Mouse (Mus musculus) neural tube, embryonic 12.5 days (tissue): ENCODE measurements at regions not wholly inside any gene's neighbourhood (a gene's known extent, or its start where the extent isn't known, plus 50 kb on each side); places are given as distances from the start of the nearest gene placed in this dataset.
A peak's percentile ranks its signal among the peaks of the same experiment; 100 is the strongest.

Experiments
- ATAC-seq: fragments of 200-750 bp; cut with Nextera tagmentation; 2 replicates; pipeline ENCODE4 v1.8.0; 2017; ENCODE audit warnings: low read depth, mild to moderate bottlenecking, moderate TSS enrichment, moderate library complexity; ENCODE audit not compliant: low FRiP score
- H3K27ac ChIP-seq: fragments of 300-500 bp; sonication (generic); 2 replicates; pipeline ENCODE4 v1.5.1; 2016
- H3K27me3 ChIP-seq: fragments of 300-500 bp; sonication (generic); replicated peaks from 2 replicates; pipeline ENCODE4 v1.6.1; 2016; ENCODE audit warnings: mild to moderate bottlenecking
- H3K36me3 ChIP-seq: fragments of 300-500 bp; sonication (generic); 2 replicates; pipeline ENCODE4 v1.6.1; 2016; ENCODE audit warnings: mild to moderate bottlenecking
- H3K4me1 ChIP-seq: fragments of 300-500 bp; sonication (generic); 2 replicates; pipeline ENCODE4 v1.6.1; 2016
- H3K4me2 ChIP-seq: fragments of 300-500 bp; sonication (generic); replicated peaks from 2 replicates; pipeline ENCODE4 v1.6.1; 2016; ENCODE audit warnings: mild to moderate bottlenecking
- H3K4me3 ChIP-seq: fragments of 300-500 bp; sonication (generic); 2 replicates; pipeline ENCODE4 v1.5.1; 2016
- H3K9ac ChIP-seq: fragments of 300-500 bp; sonication (generic); 2 replicates; pipeline ENCODE4 v1.6.1; 2016; ENCODE audit warnings: mild to moderate bottlenecking
- H3K9me3 ChIP-seq: fragments of 300-500 bp; sonication (generic); 2 replicates; pipeline ENCODE4 v1.6.1; 2016; ENCODE audit warnings: mild to moderate bottlenecking
- WGBS: fragments of 180-500 bp; shearing (Covaris S2); methylation state at CpG from one replicate; pipeline ENCODE4 v1.1.7; 2016; 5-methylcytosine and 5-hydroxymethylcytosine counted together

- H3K4me3 ChIP-seq = no peak overlapping the region
- no peaks in the 10 kb centered on the region for H3K4me1 ChIP-seq
- H3K4me2 ChIP-seq = no peak overlapping the region
- H3K27ac ChIP-seq = no peak overlapping the region
- H3K27me3 ChIP-seq = no peaks in the 10 kb centered on the region
- H3K9me3 ChIP-seq = no peaks in the 10 kb centered on the region
- WGBS = 85% methylated on average over 2 of the region's 2 CpGs
- ATAC-seq = no peak
- H3K9ac ChIP-seq = no peak overlapping the region
- H3K36me3 ChIP-seq = no peaks in the 10 kb centered on the region
These were observed 160.8 kb downstream of the Wdr20rt start for GRCm38 (mm10) chr12:65386005-65386645.

- no peaks in the 10 kb centered on the region for H3K4me1 ChIP-seq
- no peaks in the 10 kb centered on the region for H3K27me3 ChIP-seq
- H3K4me3 ChIP-seq = no peak overlapping the region
- no peaks in the 10 kb centered on the region for H3K9me3 ChIP-seq
- H3K4me2 ChIP-seq = no peak overlapping the region
- ATAC-seq = no peak
- no peak overlapping the region for H3K27ac ChIP-seq
- no peak overlapping the region for H3K9ac ChIP-seq
- no peaks in the 10 kb centered on the region for H3K36me3 ChIP-seq
These were observed 161.7 kb downstream of the Wdr20rt start for GRCm38 (mm10) chr12:65387042-65387441.

- ATAC-seq = no peak
- WGBS = 34% methylated on average over 2 of the region's 2 CpGs
- Histone ChIP-seq H3K9me3 (no peaks in the 10 kb centered on the region), H3K36me3 (no peaks in the 10 kb centered on the region), H3K4me2 (no peak overlapping the region), H3K9ac (no peak overlapping the region), H3K4me3 (no peak overlapping the region), H3K27me3 (no peaks in the 10 kb centered on the region), H3K27ac (no peak overlapping the region), H3K4me1 (no peaks in the 10 kb centered on the region)
These were observed 164.2 kb downstream of the Wdr20rt start for GRCm38 (mm10) chr12:65389512-65389911.

- H3K4me2 ChIP-seq = no peak overlapping the region
- H3K36me3 ChIP-seq = no peaks in the 10 kb centered on the region
- H3K27me3 ChIP-seq = no peaks in the 10 kb centered on the region
- H3K9ac ChIP-seq = no peak overlapping the region
- H3K4me3 ChIP-seq = no peak overlapping the region
- no peak overlapping the region for H3K27ac ChIP-seq
- ATAC-seq = no peak
- WGBS = 94% methylated on average over 6 of the region's 6 CpGs
- no peaks in the 10 kb centered on the region for H3K9me3 ChIP-seq
- H3K4me1 ChIP-seq = no peaks in the 10 kb centered on the region
These were observed 165.0 kb downstream of the Wdr20rt start for GRCm38 (mm10) chr12:65390330-65390729.

GRCm38 (mm10) chr12:65401728-65402419 lies 176.6 kb downstream of the Wdr20rt start:
- WGBS = 55% methylated on average over 8 of the region's 8 CpGs
- H3K36me3 ChIP-seq = no peaks in the 10 kb centered on the region

GRCm38 (mm10) chr12:65403124-65403523 lies 177.8 kb downstream of the Wdr20rt start:
- H3K4me1 ChIP-seq = no peaks in the 10 kb centered on the region
- H3K27ac ChIP-seq = no peak overlapping the region
- H3K36me3 ChIP-seq = no peaks in the 10 kb centered on the region
- no peak overlapping the region for H3K9ac ChIP-seq
- ATAC-seq = no peak
- WGBS = 93% methylated on average over 2 of the region's 2 CpGs
- H3K9me3 ChIP-seq = no peaks in the 10 kb centered on the region
- no peak overlapping the region for H3K4me3 ChIP-seq
- H3K27me3 ChIP-seq = no peaks in the 10 kb centered on the region
- no peak overlapping the region for H3K4me2 ChIP-seq

More at GRCm38 (mm10) chr12:65401728-65402419, 176.6 kb downstream of the Wdr20rt start:
- Histone ChIP-seq H3K27ac (no peak overlapping the region), H3K4me1 (no peaks in the 10 kb centered on the region), H3K9me3 (no peaks in the 10 kb centered on the region), H3K27me3 (no peaks in the 10 kb centered on the region), H3K9ac (no peak overlapping the region), H3K4me2 (no peak overlapping the region), H3K4me3 (no peak overlapping the region)
- peak; percentile 76 for ATAC-seq

GRCm38 (mm10) chr12:65413034-65413700 lies 187.8 kb downstream of the Wdr20rt start:
- H3K4me1 ChIP-seq = no peaks in the 10 kb centered on the region
- H3K9me3 ChIP-seq = no peaks in the 10 kb centered on the region
- no peak overlapping the region for H3K27ac ChIP-seq
- no peak overlapping the region for H3K9ac ChIP-seq
- no peak overlapping the region for H3K4me2 ChIP-seq
- peak; percentile 36; the same call in 1 of the 2 replicates for ATAC-seq
- 72% methylated on average over 9 of the region's 9 CpGs for WGBS
- H3K36me3 ChIP-seq = no peaks in the 10 kb centered on the region
- H3K4me3 ChIP-seq = no peak overlapping the region
- no peaks in the 10 kb centered on the region for H3K27me3 ChIP-seq

GRCm38 (mm10) chr12:65414393-65414792 lies 189.1 kb downstream of the Wdr20rt start:
- 0 out of 2 replicates have a peak, but pooled peaks have one; percentile 62 for ATAC-seq
- Histone ChIP-seq H3K9ac (no peak overlapping the region), H3K4me3 (no peak overlapping the region), H3K27ac (no peak overlapping the region), H3K27me3 (no peaks in the 10 kb centered on the region), H3K4me1 (no peaks in the 10 kb centered on the region), H3K36me3 (no peaks in the 10 kb centered on the region), H3K4me2 (no peak overlapping the region), H3K9me3 (no peaks in the 10 kb centered on the region)
- 52% methylated on average over 4 of the region's 4 CpGs for WGBS

- Histone ChIP-seq H3K27ac (no peak overlapping the region), H3K9ac (no peak overlapping the region), H3K4me2 (no peak overlapping the region), H3K9me3 (no peaks in the 10 kb centered on the region), H3K4me3 (no peak overlapping the region), H3K36me3 (no peaks in the 10 kb centered on the region), H3K27me3 (no peaks in the 10 kb centered on the region), H3K4me1 (no peaks in the 10 kb centered on the region)
- 84% methylated on average over 5 of the region's 5 CpGs for WGBS
- no peak for ATAC-seq
These were observed 191.6 kb downstream of the Wdr20rt start for GRCm38 (mm10) chr12:65416909-65417308.

GRCm38 (mm10) chr12:65420127-65420526 lies 194.8 kb downstream of the Wdr20rt start:
- H3K9ac ChIP-seq = no peak overlapping the region
- no peak for ATAC-seq
- no peak overlapping the region for H3K4me2 ChIP-seq
- no peaks in the 10 kb centered on the region for H3K9me3 ChIP-seq
- H3K4me1 ChIP-seq = no peaks in the 10 kb centered on the region
- 85% methylated on average over 7 of the region's 7 CpGs for WGBS
- no peak overlapping the region for H3K4me3 ChIP-seq
- H3K27ac ChIP-seq = no peak overlapping the region
- no peaks in the 10 kb centered on the region for H3K36me3 ChIP-seq
- no peaks in the 10 kb centered on the region for H3K27me3 ChIP-seq

GRCm38 (mm10) chr12:65424506-65424905 lies 199.2 kb downstream of the Wdr20rt start:
- WGBS = 93% methylated on average over 2 of the region's 2 CpGs
- Histone ChIP-seq H3K36me3 (no peaks in the 10 kb centered on the region), H3K4me3 (no peak overlapping the region), H3K9ac (no peak overlapping the region), H3K9me3 (no peaks in the 10 kb centered on the region), H3K4me1 (no peaks in the 10 kb centered on the region), H3K27ac (no peak overlapping the region), H3K4me2 (no peak overlapping the region), H3K27me3 (no peaks in the 10 kb centered on the region)
- no peak for ATAC-seq

GRCm38 (mm10) chr12:65425440-65425839 lies 200.1 kb downstream of the Wdr20rt start:
- WGBS = 93% methylated on average over 2 of the region's 2 CpGs
- Histone ChIP-seq H3K36me3 (no peaks in the 10 kb centered on the region), H3K9me3 (no peaks in the 10 kb centered on the region), H3K27me3 (no peaks in the 10 kb centered on the region), H3K9ac (no peak overlapping the region), H3K4me3 (no peak overlapping the region), H3K4me1 (no peaks in the 10 kb centered on the region), H3K4me2 (no peak overlapping the region), H3K27ac (no peak overlapping the region)
- no peak for ATAC-seq
